In the genomic region with DNA sequence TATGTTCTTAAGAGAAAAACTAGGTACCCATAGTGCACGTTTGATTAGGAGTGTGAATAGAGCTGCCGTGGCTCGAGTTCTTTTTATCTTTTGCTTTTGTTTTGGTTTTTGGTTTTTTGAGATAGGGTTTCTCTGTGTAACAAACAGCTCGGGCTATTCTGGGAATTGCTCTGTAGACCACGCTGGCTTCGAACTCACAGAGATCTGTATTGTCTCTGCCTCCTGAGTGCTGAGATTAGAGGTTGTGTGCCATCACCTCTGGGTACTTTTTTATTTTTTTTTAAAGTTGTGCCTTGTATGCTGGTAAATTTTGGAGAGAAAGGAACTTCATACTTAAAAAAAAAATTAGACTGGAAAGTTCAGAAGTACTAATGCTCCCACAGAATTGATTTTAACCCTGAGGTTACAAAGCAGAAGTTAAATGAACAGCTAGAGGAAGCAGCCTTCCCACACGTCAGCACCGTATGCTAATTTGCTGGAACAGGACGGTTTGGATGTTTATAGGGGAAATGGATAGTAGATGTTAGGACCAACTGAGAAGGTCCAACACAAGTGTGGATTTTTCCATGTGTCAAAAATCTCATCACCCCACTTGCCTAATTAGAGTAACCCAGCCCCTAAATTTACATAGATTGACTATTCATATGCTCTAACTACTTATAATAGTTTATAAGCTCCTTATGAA, we compare ENCODE assay signal across 8 mouse cellular contexts. TPM values are rescaled to one million over a fixed set of nuclear protein-coding genes. Genes with fewer than 3 reads are reported as not detected.
DNase-seq lines count a peak whose midpoint lies in the region; ATAC-seq and TF ChIP-seq lines count a peak whose summit lies in the region.

No protein-coding gene starts in this region.

- WGBS in kidney, embryonic 14.5 days, result 67% methylated on average over 9 of the region's 9 CpGs
- 59% methylated on average over 9 of the region's 9 CpGs for WGBS in embryonic facial prominence, embryonic 11.5 days
- WGBS in limb, embryonic 11.5 days, result 72% methylated on average over 9 of the region's 9 CpGs

- peak overlapping the region; percentile 93 for H3ac ChIP-seq in myocyte (ENCODE audit: control insufficient read depth, insufficient read length)

- ATAC-seq in kidney, embryonic 14.5 days (ENCODE audit: low FRiP score, low TSS enrichment), result no peak
- ATAC-seq in embryonic facial prominence, embryonic 11.5 days (replicated peaks; ENCODE audit: insufficient number of reproducible peaks, low FRiP score, low TSS enrichment, low read depth), result no peak
- ATAC-seq in limb, embryonic 11.5 days (ENCODE audit: insufficient number of reproducible peaks, low FRiP score, low TSS enrichment, low read depth), result no peak

- no peak for TF ChIP-seq POLR2A in myocyte (IDR thresholded peaks at IDR 0.05; ENCODE audit: insufficient read length, low read depth)

- peak overlapping the region; percentile 94 for H3K4me2 ChIP-seq in kidney, embryonic 14.5 days (replicated peaks; ENCODE audit: low read depth, low read length)
- peak overlapping the region; percentile 75 for H3K4me2 ChIP-seq in embryonic facial prominence, embryonic 11.5 days (ENCODE audit: low read depth, low read length)
- H3K4me2 ChIP-seq in limb, embryonic 11.5 days (ENCODE audit: low read depth, severe bottlenecking), result peak overlapping the region; percentile 78
- peak overlapping the region; percentile 98 for H3K4me2 ChIP-seq in myocyte (ENCODE audit: low read depth)

- H3K9me3 ChIP-seq in kidney, embryonic 14.5 days (ENCODE audit: control insufficient read depth, low read length), result no peaks in the 10 kb centered on the region
- H3K9me3 ChIP-seq in embryonic facial prominence, embryonic 11.5 days (replicated peaks; ENCODE audit: control insufficient read depth, low read length), result no peaks in the 10 kb centered on the region
- no peaks in the 10 kb centered on the region for H3K9me3 ChIP-seq in limb, embryonic 11.5 days (ENCODE audit: control insufficient read depth, low read length)

- peaks cover 59% of the 10 kb centered on the region for H3K79me2 ChIP-seq in myocyte (ENCODE audit: control insufficient read depth, insufficient read depth)

- peaks cover 12% of the 10 kb centered on the region; the same call in 1 of the 2 replicates for H3K4me1 ChIP-seq in kidney, embryonic 14.5 days (ENCODE audit: control insufficient read depth, insufficient read depth, low read length)
- H3K4me1 ChIP-seq in embryonic facial prominence, embryonic 11.5 days (ENCODE audit: control insufficient read depth, insufficient read depth, low read length), result no peaks in the 10 kb centered on the region; the same call in 1 of the 2 replicates
- peaks cover 6% of the 10 kb centered on the region; the same call in 1 of the 2 replicates for H3K4me1 ChIP-seq in limb, embryonic 11.5 days (ENCODE audit: control insufficient read depth, insufficient read depth, low read length)

- no peak overlapping the region; the same call in 1 of the 2 replicates for H3K9ac ChIP-seq in kidney, embryonic 14.5 days (ENCODE audit: low read depth, low read length)
- H3K9ac ChIP-seq in embryonic facial prominence, embryonic 11.5 days (replicated peaks; ENCODE audit: low read length), result no peak overlapping the region
- no peak overlapping the region for H3K9ac ChIP-seq in limb, embryonic 11.5 days (ENCODE audit: low read length)

- DNase-seq in kidney, postnatal 36 days, result no peak
- no peak for DNase-seq in embryonic facial prominence, embryonic 11.5 days (ENCODE audit: low spot score)
- DNase-seq in limb, embryonic 11.5 days (ENCODE audit: low spot score), result no peak
- no peak for DNase-seq in Muller cell, postnatal 12 days (ENCODE audit: inconsistent ontology term)
- DNase-seq in gastrocnemius, postnatal 25 days, result no peak
- DNase-seq in kidney, adult 9 months, result no peak

- H3K36me3 ChIP-seq in kidney, embryonic 14.5 days (ENCODE audit: control insufficient read depth, insufficient read depth, low read length), result peaks cover 10% of the 10 kb centered on the region; the same call in 1 of the 2 replicates
- no peaks in the 10 kb centered on the region for H3K36me3 ChIP-seq in embryonic facial prominence, embryonic 11.5 days (replicated peaks; ENCODE audit: control insufficient read depth, insufficient read depth, low read depth, low read length)
- H3K36me3 ChIP-seq in limb, embryonic 11.5 days (ENCODE audit: control insufficient read depth, insufficient read depth, low read length), result no peaks in the 10 kb centered on the region
- H3K36me3 ChIP-seq in myocyte (ENCODE audit: control insufficient read depth, insufficient read depth), result peaks cover 11% of the 10 kb centered on the region

- H3K4me3 ChIP-seq in kidney, embryonic 14.5 days (ENCODE audit: low read length), result peak overlapping the region; percentile 94
- H3K4me3 ChIP-seq in embryonic facial prominence, embryonic 11.5 days (ENCODE audit: low read depth, low read length), result peak overlapping the region; percentile 54
- peak overlapping the region; percentile 91 for H3K4me3 ChIP-seq in limb, embryonic 11.5 days (ENCODE audit: low read depth, low read length)
- peak overlapping the region; percentile 100 for H3K4me3 ChIP-seq in myocyte

- H3K27ac ChIP-seq in kidney, embryonic 14.5 days (ENCODE audit: low read depth, low read length), result no peak overlapping the region
- H3K27ac ChIP-seq in embryonic facial prominence, embryonic 11.5 days (replicated peaks; ENCODE audit: low read depth, low read length), result no peak overlapping the region
- no peak overlapping the region for H3K27ac ChIP-seq in limb, embryonic 11.5 days (replicated peaks; ENCODE audit: low read depth, low read length)

- H3K27me3 ChIP-seq in kidney, embryonic 14.5 days (ENCODE audit: control insufficient read depth, insufficient read depth, low read length), result no peaks in the 10 kb centered on the region
- no peaks in the 10 kb centered on the region for H3K27me3 ChIP-seq in embryonic facial prominence, embryonic 11.5 days (ENCODE audit: control insufficient read depth, insufficient read depth, low read length)
- H3K27me3 ChIP-seq in limb, embryonic 11.5 days (ENCODE audit: control insufficient read depth, insufficient read depth, low read length), result no peaks in the 10 kb centered on the region
- no peaks in the 10 kb centered on the region for H3K27me3 ChIP-seq in myocyte (ENCODE audit: control insufficient read depth, insufficient read depth, insufficient read length)

TF ChIP-seq in myocyte, 11 proteins besides CTCF, POLR2A, EP300 and RAD21:
- TF ChIP-seq SRF (IDR thresholded peaks at IDR 0.05; ENCODE audit: control insufficient read depth, insufficient read length, low read depth) (no peak), E2F4 (IDR thresholded peaks at IDR 0.05; ENCODE audit: insufficient read depth) (no peak), TCF12 (IDR thresholded peaks at IDR 0.05; ENCODE audit: insufficient read depth, poor library complexity, severe bottlenecking) (no peak), USF1 (IDR thresholded peaks at IDR 0.05; ENCODE audit: low read depth) (no peak), MYOD1 (IDR thresholded peaks at IDR 0.05; ENCODE audit: control insufficient read depth in 1 of 3, insufficient read length in 2 of 3, low read depth in 2 of 3) (no peak), TCF3 (IDR thresholded peaks at IDR 0.05; ENCODE audit: insufficient read length, low read depth) (no peak)

RNA-seq across cellular contexts. Expression of gene Cdkn1b, which starts 2.5 kb away (rescaled TPM):
- polyA plus RNA-seq in kidney, embryonic 14.5 days (2014; fragmentation: Nextera tagmentation; extraction: Ambion mirVana), result 14.5 and 15.3 TPM in 2 replicates
- polyA plus RNA-seq in embryonic facial prominence, embryonic 11.5 days (2014; fragmentation: Nextera tagmentation; extraction: Ambion mirVana), result 18.7 and 21.2 TPM in 2 replicates
- 13.7 and 16.1 TPM in 2 replicates for polyA plus RNA-seq in limb, embryonic 11.5 days (2014; fragmentation: Nextera tagmentation; extraction: Ambion mirVana)
- polyA plus RNA-seq in myocyte (2012; fragmentation: generic; extraction: Trizol), result 27.7 TPM
- total RNA-seq in gastrocnemius, postnatal 25 days (2021), result 10 to 100 TPM; 33.9 to 34.0 TPM

RNA-seq across cellular contexts. Expression of gene Gpr19, which starts 24.3 kb away (rescaled TPM):
- polyA plus RNA-seq in kidney, embryonic 14.5 days (2014; fragmentation: Nextera tagmentation; extraction: Ambion mirVana), result 12.1 and 13.1 TPM in 2 replicates
- 13.2 and 19.2 TPM in 2 replicates for polyA plus RNA-seq in embryonic facial prominence, embryonic 11.5 days (2014; fragmentation: Nextera tagmentation; extraction: Ambion mirVana)
- 8.9 and 9.8 TPM in 2 replicates for polyA plus RNA-seq in limb, embryonic 11.5 days (2014; fragmentation: Nextera tagmentation; extraction: Ambion mirVana)
- 2.2 TPM for polyA plus RNA-seq in myocyte (2012; fragmentation: generic; extraction: Trizol)
- 1 to 10 TPM; 3.2 to 4.0 TPM for total RNA-seq in gastrocnemius, postnatal 25 days (2021)

RNA-seq across cellular contexts. Expression of gene Apold1, which starts 58.9 kb away (rescaled TPM):
- 4.4 and 4.6 TPM in 2 replicates for polyA plus RNA-seq in kidney, embryonic 14.5 days (2014; fragmentation: Nextera tagmentation; extraction: Ambion mirVana)
- 3.6 and 4.1 TPM in 2 replicates for polyA plus RNA-seq in embryonic facial prominence, embryonic 11.5 days (2014; fragmentation: Nextera tagmentation; extraction: Ambion mirVana)
- polyA plus RNA-seq in limb, embryonic 11.5 days (2014; fragmentation: Nextera tagmentation; extraction: Ambion mirVana), result 3.0 and 3.4 TPM in 2 replicates
- 0.12 TPM for polyA plus RNA-seq in myocyte (2012; fragmentation: generic; extraction: Trizol)
- 1 to 10 TPM; 1.4 to 1.9 TPM for total RNA-seq in gastrocnemius, postnatal 25 days (2021)
